Mouse (Mus musculus): ENCODE data around the gene Prkca.

DNA sequence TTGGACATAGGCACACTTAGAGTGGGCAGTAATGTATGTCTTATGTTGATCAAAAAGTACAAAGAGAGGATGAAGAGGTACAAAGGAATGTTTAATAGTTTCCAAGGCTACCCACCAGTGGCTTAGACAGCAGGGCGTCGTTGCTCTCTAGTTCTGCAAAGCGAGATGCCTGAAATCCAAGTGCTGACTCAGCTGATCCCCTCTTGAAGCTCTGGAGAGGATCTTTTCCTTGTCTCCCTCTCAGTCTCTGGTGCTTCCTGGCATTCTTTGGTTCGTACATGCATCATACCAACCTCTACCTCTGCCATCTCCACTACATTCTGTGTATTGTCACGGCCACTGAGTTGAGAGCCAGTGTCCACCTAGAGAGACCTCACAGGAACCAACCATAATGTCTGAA lies 123.1 kb downstream of the Prkca start:
- TF ChIP-seq CTCF (IDR thresholded peaks at IDR 0.05; ENCODE audit: low read depth, low read length) (no peak), POLR2A (IDR thresholded peaks at IDR 0.05; ENCODE audit: insufficient read depth, low read length) (no peak)
